Mouse (Mus musculus) limb, embryonic 10.5 days (tissue): ENCODE results near the gene Klf13. TPM values are rescaled to one million over a fixed set of nuclear protein-coding genes. Genes with fewer than 3 reads are reported as not detected.
A peak's percentile ranks its signal among the peaks of the same experiment; 100 is the strongest.

Experiments used
- DNase-seq: peaks from one replicate; pipeline ENCODE4 v3.0.0-alpha.2; 2017; ENCODE audit warnings: low spot score
- H3K27ac ChIP-seq: fragments of 300-500 bp; sonication (generic); 2 replicates; pipeline ENCODE4 v1.5.1; 2016; ENCODE audit warnings: mild to moderate bottlenecking
- H3K27me3 ChIP-seq: fragments of 300-500 bp; sonication (generic); 2 replicates; pipeline ENCODE4 v1.6.1; 2016; ENCODE audit warnings: low read depth, mild to moderate bottlenecking; ENCODE audit not compliant: poor library complexity, severe bottlenecking
- H3K36me3 ChIP-seq: fragments of 300-500 bp; sonication (generic); 2 replicates; pipeline ENCODE4 v1.6.1; 2016; ENCODE audit warnings: mild to moderate bottlenecking, moderate library complexity
- H3K4me1 ChIP-seq: fragments of 300-500 bp; sonication (generic); 2 replicates; pipeline ENCODE4 v1.6.1; 2016
- H3K4me3 ChIP-seq: fragments of 300-500 bp; sonication (generic); 2 replicates; pipeline ENCODE4 v1.5.1; 2016; ENCODE audit warnings: mild to moderate bottlenecking, moderate library complexity
- H3K9me3 ChIP-seq: fragments of 300-500 bp; sonication (generic); replicated peaks from 2 replicates; pipeline ENCODE4 v1.6.1; 2016; ENCODE audit warnings: mild to moderate bottlenecking
- WGBS: fragments of 180-500 bp; shearing (Covaris S2); methylation state at CpG from one replicate; pipeline ENCODE4 v1.1.7; 2016; 5-methylcytosine and 5-hydroxymethylcytosine counted together
- polyA plus RNA-seq: library from polyadenylated mRNA; unstranded; fragments of >200 nt; fragmentation: Nextera tagmentation; extraction: Ambion mirVana; gene quantifications from 2 replicates; pipeline ENCODE4 v1.2.1, GENCODE M21; 2016

Klf13 gene
- polyA plus RNA-seq, 1 experiment from 2014 or later, result 17.9 TPM

- Histone ChIP-seq H3K27ac (no peak overlapping the region), H3K36me3 (no peaks in the 10 kb centered on the region), H3K4me3 (no peak overlapping the region), H3K9me3 (no peaks in the 10 kb centered on the region), H3K4me1 (peaks cover 11% of the 10 kb centered on the region), H3K27me3 (no peaks in the 10 kb centered on the region)
- DNase-seq, result no peak
- WGBS, result 66% methylated on average over 5 of the region's 5 CpGs
These were observed 24.9 kb upstream of the Klf13 start for GRCm38 (mm10) chr7:63963632-63964031.

- Histone ChIP-seq H3K36me3 (no peaks in the 10 kb centered on the region), H3K9me3 (no peaks in the 10 kb centered on the region), H3K4me3 (no peak overlapping the region), H3K27me3 (no peaks in the 10 kb centered on the region), H3K4me1 (peaks cover 8% of the 10 kb centered on the region; the same call in 1 of the 2 replicates), H3K27ac (no peak overlapping the region)
- no peak for DNase-seq
- WGBS, result 88% methylated on average over 12 of the region's 12 CpGs
These were observed 19.3 kb upstream of the Klf13 start for GRCm38 (mm10) chr7:63957872-63958640.

- no peaks in the 10 kb centered on the region for H3K36me3 ChIP-seq
These were observed 18.4 kb upstream of the Klf13 start for GRCm38 (mm10) chr7:63956981-63957713.

GRCm38 (mm10) chr7:63956138-63956823, 17.6 kb upstream of the Klf13 start:
- no peak overlapping the region for H3K4me3 ChIP-seq
- peaks cover 8% of the 10 kb centered on the region; the same call in 1 of the 2 replicates for H3K4me1 ChIP-seq
- no peaks in the 10 kb centered on the region for H3K27me3 ChIP-seq
- no peaks in the 10 kb centered on the region for H3K36me3 ChIP-seq
- 79% methylated on average over 14 of the region's 14 CpGs for WGBS
- H3K9me3 ChIP-seq, result no peaks in the 10 kb centered on the region
- H3K27ac ChIP-seq, result no peak overlapping the region
- no peak for DNase-seq

More at GRCm38 (mm10) chr7:63956981-63957713, 18.4 kb upstream of the Klf13 start:
- DNase-seq, result no peak
- Histone ChIP-seq H3K9me3 (no peaks in the 10 kb centered on the region), H3K4me1 (peaks cover 8% of the 10 kb centered on the region; the same call in 1 of the 2 replicates), H3K27ac (peak overlapping the region; percentile 14; the same call in 1 of the 2 replicates), H3K4me3 (no peak overlapping the region), H3K27me3 (no peaks in the 10 kb centered on the region)
- 20% methylated on average over 16 of the region's 16 CpGs for WGBS

- Histone ChIP-seq H3K9me3 (no peaks in the 10 kb centered on the region), H3K4me1 (peaks cover 8% of the 10 kb centered on the region; the same call in 1 of the 2 replicates), H3K4me3 (no peak overlapping the region), H3K27me3 (no peaks in the 10 kb centered on the region), H3K27ac (no peak overlapping the region), H3K36me3 (no peaks in the 10 kb centered on the region)
- no peak for DNase-seq
- 92% methylated on average over 2 of the region's 2 CpGs for WGBS
These were observed 16.7 kb upstream of the Klf13 start for GRCm38 (mm10) chr7:63955440-63955839.

- WGBS, result 66% methylated on average over 7 of the region's 7 CpGs
- no peaks in the 10 kb centered on the region for H3K36me3 ChIP-seq
- no peak for DNase-seq
- peaks cover 8% of the 10 kb centered on the region; the same call in 1 of the 2 replicates for H3K4me1 ChIP-seq
- no peaks in the 10 kb centered on the region for H3K9me3 ChIP-seq
- no peaks in the 10 kb centered on the region for H3K27me3 ChIP-seq
- no peak overlapping the region for H3K27ac ChIP-seq
- no peak overlapping the region for H3K4me3 ChIP-seq
These were observed 13.6 kb upstream of the Klf13 start for GRCm38 (mm10) chr7:63952077-63952898.

GRCm38 (mm10) chr7:63950931-63951607, 12.4 kb upstream of the Klf13 start:
- no peak for DNase-seq
- no peaks in the 10 kb centered on the region for H3K4me1 ChIP-seq
- no peaks in the 10 kb centered on the region for H3K27me3 ChIP-seq
- H3K4me3 ChIP-seq, result no peak overlapping the region
- 80% methylated on average over 10 of the region's 10 CpGs for WGBS
- H3K27ac ChIP-seq, result no peak overlapping the region
- no peaks in the 10 kb centered on the region for H3K36me3 ChIP-seq
- H3K9me3 ChIP-seq, result no peaks in the 10 kb centered on the region

- no peaks in the 10 kb centered on the region for H3K27me3 ChIP-seq
- no peaks in the 10 kb centered on the region for H3K9me3 ChIP-seq
- DNase-seq, result no peak
- H3K27ac ChIP-seq, result no peak overlapping the region
- 55% methylated on average over 3 of the region's 3 CpGs for WGBS
- no peaks in the 10 kb centered on the region for H3K36me3 ChIP-seq
- no peak overlapping the region for H3K4me3 ChIP-seq
- no peaks in the 10 kb centered on the region for H3K4me1 ChIP-seq
These were observed 10.5 kb upstream of the Klf13 start for GRCm38 (mm10) chr7:63949176-63949575.

GRCm38 (mm10) chr7:63947514-63948487, 9.1 kb upstream of the Klf13 start:
- WGBS, result 61% methylated on average over 11 of the region's 11 CpGs
- no peak for DNase-seq
- no peak overlapping the region for H3K27ac ChIP-seq
- H3K4me1 ChIP-seq, result no peaks in the 10 kb centered on the region
- H3K4me3 ChIP-seq, result no peak overlapping the region
- H3K36me3 ChIP-seq, result no peaks in the 10 kb centered on the region
- no peaks in the 10 kb centered on the region for H3K9me3 ChIP-seq
- no peaks in the 10 kb centered on the region for H3K27me3 ChIP-seq

GRCm38 (mm10) chr7:63943946-63944345, 5.2 kb upstream of the Klf13 start:
- Histone ChIP-seq H3K9me3 (no peaks in the 10 kb centered on the region), H3K4me1 (peaks cover 9% of the 10 kb centered on the region), H3K4me3 (no peak overlapping the region), H3K27me3 (0 out of 2 replicates have a peak, but pooled peaks cover 3% of the 10 kb centered on the region), H3K36me3 (no peaks in the 10 kb centered on the region), H3K27ac (no peak overlapping the region)
- WGBS, result 60% methylated on average over 2 of the region's 2 CpGs
- DNase-seq, result no peak

- Histone ChIP-seq H3K4me3 (no peak overlapping the region), H3K4me1 (peaks cover 25% of the 10 kb centered on the region), H3K27ac (no peak overlapping the region), H3K36me3 (no peaks in the 10 kb centered on the region), H3K27me3 (0 out of 2 replicates have a peak, but pooled peaks cover 3% of the 10 kb centered on the region), H3K9me3 (no peaks in the 10 kb centered on the region)
- WGBS, result 85% methylated on average over 4 of the region's 4 CpGs
- no peak for DNase-seq
These were observed 2.8 kb upstream of the Klf13 start for GRCm38 (mm10) chr7:63941501-63941900.
